Mouse (Mus musculus) spleen, adult 2 months (tissue): ENCODE data around the gene Zfp784. TPM values are rescaled to one million over a fixed set of nuclear protein-coding genes. Genes with fewer than 3 reads are reported as not detected.
"Not testable (repeated sequence)": the region's sequence is repeated elsewhere in the genome, so short reads cannot be mapped to it uniquely, and the experiment has no call there.

Experiments
- DNase-seq, 2 experiments: peaks; one replicate each; pipeline versions ENCODE4 v3.0.0 to v3.0.0-alpha.2; 2012 to 2021; ENCODE audit warnings: low spot score in 2 of 2, low read depth in 1 of 2
- H3K27ac ChIP-seq: fragments of 200-500 bp; 2 replicates; pipeline ENCODE4 v1.5.1; 2012; ENCODE audit warnings: low read length, inconsistent platforms; ENCODE audit not compliant: insufficient read depth
- H3K27me3 ChIP-seq: fragments of 200-500 bp; 2 replicates; pipeline ENCODE4 v1.6.1; 2012; ENCODE audit warnings: mild to moderate bottlenecking, moderate library complexity, low read length, inconsistent platforms; ENCODE audit not compliant: control insufficient read depth, insufficient read depth
- H3K36me3 ChIP-seq: fragments of 200-500 bp; 2 replicates; pipeline ENCODE4 v1.6.1; 2012; ENCODE audit warnings: mild to moderate bottlenecking, low read length, inconsistent platforms; ENCODE audit not compliant: control insufficient read depth, insufficient read depth
- H3K4me1 ChIP-seq: fragments of 200-500 bp; 2 replicates; pipeline ENCODE4 v1.6.1; 2011; ENCODE audit warnings: inconsistent platforms; ENCODE audit not compliant: control insufficient read depth, insufficient read depth, insufficient read length
- H3K4me3 ChIP-seq: fragments of 200-500 bp; 2 replicates; pipeline ENCODE4 v1.5.1; 2011; ENCODE audit warnings: mild to moderate bottlenecking, inconsistent platforms; ENCODE audit not compliant: insufficient read depth, insufficient read length; ENCODE audit errors: extremely low read depth
- CTCF ChIP-seq: fragments of 200-500 bp; IDR thresholded peaks from 2 replicates; pipeline ENCODE4 v1.5.1; 2011; ENCODE audit warnings: mild to moderate bottlenecking, inconsistent platforms; ENCODE audit not compliant: insufficient read depth, insufficient read length, insufficient replicate concordance; ENCODE audit errors: extremely low read depth
- POLR2A ChIP-seq: fragments of 200-500 bp; IDR thresholded peaks from 2 replicates; pipeline ENCODE4 v1.6.1; 2011; ENCODE audit warnings: low read depth, low read length, inconsistent platforms
- WGBS: fragments of 180-500 bp; shearing (Covaris S2); methylation state at CpG from one replicate; pipeline ENCODE4 v1.1.7; 2018; 5-methylcytosine and 5-hydroxymethylcytosine counted together
- polyA plus RNA-seq: library from polyadenylated mRNA; depleted of rRNA; stranded (reverse); fragments of >200 nt; gene quantifications from 2 replicates; pipeline ENCODE4 v1.2.3, GENCODE M21; 2012

The Zfp784 gene
- polyA plus RNA-seq, 1 experiment: 4.2 TPM

GRCm38 (mm10) chr7:5081241-5081640, 43.0 kb upstream of the Zfp784 start:
- 51% methylated on average over 6 of the region's 6 CpGs for WGBS
- H3K36me3 ChIP-seq: peaks cover 20% of the 10 kb centered on the region
- peak overlapping the region; percentile 25 for H3K4me3 ChIP-seq
- peaks cover 23% of the 10 kb centered on the region; the same call in 1 of the 2 replicates for H3K4me1 ChIP-seq
- TF ChIP-seq POLR2A: no peak
- TF ChIP-seq CTCF: no peak
- no peak overlapping the region for H3K27ac ChIP-seq
- no peaks in the 10 kb centered on the region for H3K27me3 ChIP-seq
- DNase-seq: no peak

GRCm38 (mm10) chr7:5080815-5081214, 42.6 kb upstream of the Zfp784 start:
- H3K36me3 ChIP-seq: peaks cover 23% of the 10 kb centered on the region
- H3K4me1 ChIP-seq: peaks cover 23% of the 10 kb centered on the region; the same call in 1 of the 2 replicates
- peak overlapping the region; percentile 90 for H3K4me3 ChIP-seq
- TF ChIP-seq CTCF: no peak
- no peak for TF ChIP-seq POLR2A
- 14% methylated on average over 6 of the region's 6 CpGs for WGBS
- peak overlapping the region; percentile 90 for H3K27ac ChIP-seq
- no peaks in the 10 kb centered on the region for H3K27me3 ChIP-seq
- DNase-seq: no peak

GRCm38 (mm10) chr7:5080010-5080751, 41.9 kb upstream of the Zfp784 start, which contains the start of gene Epn1:
Epn1 (plus strand) TSS chr7:5080235.
- TF ChIP-seq POLR2A (peak; percentile 49; the same call in 1 of the 2 replicates), CTCF (no peak)
- peak; percentile 94 to 96 for DNase-seq
- Histone ChIP-seq H3K36me3 (peaks cover 27% of the 10 kb centered on the region), H3K4me3 (peak within 1 kb of the TSS; percentile 90), H3K27me3 (no peaks in the 10 kb centered on the region), H3K27ac (peak within 1 kb of the TSS; percentile 90), H3K4me1 (peaks cover 23% of the 10 kb centered on the region; the same call in 1 of the 2 replicates)
- under 1% methylated on average over 78 of the region's 81 CpGs for WGBS

- Histone ChIP-seq H3K4me3 (peak overlapping the region; percentile 90), H3K4me1 (peaks cover 19% of the 10 kb centered on the region; the same call in 1 of the 2 replicates), H3K27ac (peak overlapping the region; percentile 76), H3K36me3 (peaks cover 29% of the 10 kb centered on the region)
- DNase-seq, H3K27me3 ChIP-seq: not testable (repeated sequence)
- WGBS: 55% methylated on average over 10 of the region's 13 CpGs
Observed at GRCm38 (mm10) chr7:5079365-5080009, 41.2 kb upstream of the Zfp784 start.

- WGBS: 86% methylated on average over 2 of the region's 2 CpGs
- H3K4me1 ChIP-seq: peaks cover 7% of the 10 kb centered on the region; the same call in 1 of the 2 replicates
- H3K27ac ChIP-seq: no peak overlapping the region
- H3K27me3 ChIP-seq: no peaks in the 10 kb centered on the region
- H3K4me3 ChIP-seq: no peak overlapping the region
- H3K36me3 ChIP-seq: peaks cover 49% of the 10 kb centered on the region
- TF ChIP-seq CTCF: no peak
- TF ChIP-seq POLR2A: no peak
- DNase-seq: no peak
Observed at GRCm38 (mm10) chr7:5076931-5077330, 38.7 kb upstream of the Zfp784 start.

GRCm38 (mm10) chr7:5074984-5075383, 36.7 kb upstream of the Zfp784 start:
- no peaks in the 10 kb centered on the region; the same call in 1 of the 2 replicates for H3K4me1 ChIP-seq
- WGBS: 93% methylated on average over 5 of the region's 5 CpGs
- no peak for DNase-seq
- peaks cover 66% of the 10 kb centered on the region for H3K36me3 ChIP-seq
- no peak for TF ChIP-seq CTCF
- TF ChIP-seq POLR2A: no peak
- no peaks in the 10 kb centered on the region for H3K27me3 ChIP-seq
- no peak overlapping the region for H3K4me3 ChIP-seq
- H3K27ac ChIP-seq: no peak overlapping the region

GRCm38 (mm10) chr7:5073586-5073985, 35.3 kb upstream of the Zfp784 start:
- H3K27ac ChIP-seq: no peak overlapping the region
- WGBS: 68% methylated on average over 1 of the region's 1 CpGs
- H3K4me3 ChIP-seq: no peak overlapping the region
- TF ChIP-seq CTCF (no peak), POLR2A (no peak)
- no peak for DNase-seq
- no peaks in the 10 kb centered on the region for H3K4me1 ChIP-seq
- peaks cover 77% of the 10 kb centered on the region for H3K36me3 ChIP-seq
- no peaks in the 10 kb centered on the region for H3K27me3 ChIP-seq
